Mouse (Mus musculus) embryonic facial prominence, embryonic 14.5 days (tissue): ENCODE measurements around the gene Hipk4. TPM values are rescaled to one million over a fixed set of nuclear protein-coding genes. Genes with fewer than 3 reads are reported as not detected.
A peak's percentile ranks its signal among the peaks of the same experiment; 100 is the strongest.

Experiments
- ATAC-seq: fragments of 200-750 bp; cut with Nextera tagmentation; 2 replicates; pipeline ENCODE4 v1.8.0; 2017; ENCODE audit warnings: low read depth, moderate number of reproducible peaks, moderate TSS enrichment
- DNase-seq: peaks from one replicate; pipeline ENCODE4 v3.0.0-alpha.2; 2015; ENCODE audit warnings: low spot score
- H3K27ac ChIP-seq: fragments of 300-500 bp; sonication (generic); replicated peaks from 2 replicates; pipeline ENCODE4 v1.5.1; 2014; ENCODE audit warnings: low read depth, mild to moderate bottlenecking, low read length, moderate library complexity
- H3K27me3 ChIP-seq: fragments of 300-500 bp; sonication (generic); replicated peaks from 2 replicates; pipeline ENCODE4 v1.6.1; 2014; ENCODE audit warnings: low read length; ENCODE audit not compliant: control insufficient read depth, insufficient read depth
- H3K36me3 ChIP-seq: fragments of 300-500 bp; sonication (generic); 2 replicates; pipeline ENCODE4 v1.6.1; 2014; ENCODE audit warnings: low read length, mixed read lengths; ENCODE audit not compliant: control insufficient read depth, insufficient read depth
- H3K4me1 ChIP-seq: fragments of 300-500 bp; sonication (generic); 2 replicates; pipeline ENCODE4 v1.6.1; 2014; ENCODE audit warnings: antibody characterized with exemption, low read length; ENCODE audit not compliant: control insufficient read depth, insufficient read depth
- H3K4me2 ChIP-seq: fragments of 300-500 bp; sonication (generic); 2 replicates; pipeline ENCODE4 v1.6.1; 2014; ENCODE audit warnings: low read depth, mild to moderate bottlenecking, low read length, moderate library complexity, mixed read lengths
- H3K4me3 ChIP-seq: fragments of 300-500 bp; sonication (generic); 2 replicates; pipeline ENCODE4 v1.5.1; 2014; ENCODE audit warnings: low read depth, mild to moderate bottlenecking, low read length
- H3K9ac ChIP-seq: fragments of 300-500 bp; sonication (generic); 2 replicates; pipeline ENCODE4 v1.6.1; 2014; ENCODE audit warnings: low read depth, mild to moderate bottlenecking, low read length, moderate library complexity, mixed read lengths
- H3K9me3 ChIP-seq: fragments of 300-500 bp; sonication (generic); 2 replicates; pipeline ENCODE4 v1.6.1; 2016; ENCODE audit warnings: low read length; ENCODE audit not compliant: control insufficient read depth
- WGBS: fragments of 180-500 bp; shearing (Covaris S2); extraction: QIAGEN DNeasy Blood & Tissue Kit; methylation state at CpG from one replicate; pipeline ENCODE4 v1.1.7; 2014; 5-methylcytosine and 5-hydroxymethylcytosine counted together
- polyA plus RNA-seq: library from polyadenylated mRNA; unstranded; fragments of >200 nt; fragmentation: Nextera tagmentation; extraction: Ambion mirVana; gene quantifications from 2 replicates; pipeline ENCODE4 v1.2.1, GENCODE M21; 2014

Hipk4 gene
- polyA plus RNA-seq, 1 experiment from 2014 or later = 0.54 TPM

- Histone ChIP-seq H3K9me3 (no peaks in the 10 kb centered on the region), H3K27ac (no peak overlapping the region), H3K4me2 (no peak overlapping the region), H3K4me1 (peaks cover 7% of the 10 kb centered on the region), H3K9ac (no peak overlapping the region), H3K4me3 (no peak overlapping the region), H3K36me3 (no peaks in the 10 kb centered on the region), H3K27me3 (no peaks in the 10 kb centered on the region)
- ATAC-seq (no peak), DNase-seq (no peak)
- 70% methylated on average over 6 of the region's 6 CpGs for WGBS
Observed at GRCm38 (mm10) chr7:27549597-27549996, 26.5 kb downstream of the Hipk4 start.

DNA sequence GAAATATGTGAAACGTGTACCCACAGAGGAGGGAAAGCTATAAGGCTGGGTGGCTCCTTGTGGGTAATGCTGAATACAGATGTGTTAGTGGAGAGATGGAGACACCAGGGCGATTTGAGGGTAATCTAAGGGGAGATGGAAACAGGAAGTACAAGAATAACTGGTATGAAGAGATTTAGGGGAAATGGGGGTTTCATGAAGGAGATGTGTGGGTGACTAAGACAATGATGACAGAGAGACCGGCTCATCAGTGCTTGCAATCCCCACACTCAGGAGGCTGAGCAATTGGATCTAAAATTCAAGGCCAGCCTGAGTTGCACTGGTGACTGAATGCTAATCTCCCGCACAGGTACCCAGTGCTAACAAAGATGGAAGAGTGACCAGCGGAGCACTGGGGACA is 29.0 kb downstream of the Hipk4 start:
- Histone ChIP-seq H3K27me3 (no peaks in the 10 kb centered on the region), H3K4me1 (peaks cover 7% of the 10 kb centered on the region), H3K4me2 (peak overlapping the region; percentile 87), H3K9ac (peak overlapping the region; percentile 85), H3K4me3 (peak overlapping the region; percentile 86), H3K36me3 (peaks cover 11% of the 10 kb centered on the region; the same call in 1 of the 2 replicates), H3K27ac (no peak overlapping the region), H3K9me3 (no peaks in the 10 kb centered on the region)
- ATAC-seq (no peak), DNase-seq (no peak)
- 48% methylated on average over 5 of the region's 5 CpGs for WGBS

- no peaks in the 10 kb centered on the region for H3K27me3 ChIP-seq
- WGBS = 0% methylated on average over 21 of the region's 41 CpGs
- peak within 1 kb of the TSS; percentile 86 for H3K4me3 ChIP-seq
- no peaks in the 10 kb centered on the region for H3K9me3 ChIP-seq
- DNase-seq (peak; percentile 99), ATAC-seq (peak; percentile 100)
- no peak within 1 kb of the TSS for H3K27ac ChIP-seq
- peak within 1 kb of the TSS; percentile 87 for H3K4me2 ChIP-seq
- peak within 1 kb of the TSS; percentile 85 for H3K9ac ChIP-seq
- H3K36me3 ChIP-seq = peaks cover 11% of the 10 kb centered on the region; the same call in 1 of the 2 replicates
- H3K4me1 ChIP-seq = peaks cover 7% of the 10 kb centered on the region
Observed at GRCm38 (mm10) chr7:27552931-27553513, 30.0 kb downstream of the Hipk4 start, which contains the start of the genes Pld3 and 2310022A10Rik. Gene Pld3, minus strand, starts transcription at chr7:27553218. Gene 2310022A10Rik, plus strand, starts transcription at chr7:27553233.

GRCm38 (mm10) chr7:27560291-27560887 is 37.3 kb downstream of the Hipk4 start:
- H3K9me3 ChIP-seq = no peaks in the 10 kb centered on the region
- no peak overlapping the region for H3K4me2 ChIP-seq
- peak overlapping the region; percentile 39 for H3K27ac ChIP-seq
- DNase-seq = peak; percentile 41
- ATAC-seq = peak; percentile 60
- 0 out of 2 replicates have a peak overlapping the region, but pooled peaks have one; percentile 19 for H3K9ac ChIP-seq
- H3K27me3 ChIP-seq = no peaks in the 10 kb centered on the region
- H3K4me3 ChIP-seq = no peak overlapping the region
- peaks cover 68% of the 10 kb centered on the region for H3K36me3 ChIP-seq
- 63% methylated on average over 8 of the region's 8 CpGs for WGBS
- no peaks in the 10 kb centered on the region for H3K4me1 ChIP-seq

- Histone ChIP-seq H3K9ac (no peak overlapping the region), H3K27ac (peak overlapping the region; percentile 39; the same call in 1 of the 2 replicates), H3K4me2 (no peak overlapping the region), H3K27me3 (no peaks in the 10 kb centered on the region), H3K4me1 (no peaks in the 10 kb centered on the region), H3K4me3 (no peak overlapping the region), H3K9me3 (no peaks in the 10 kb centered on the region), H3K36me3 (peaks cover 70% of the 10 kb centered on the region)
- DNase-seq (no peak), ATAC-seq (no peak)
- WGBS = 88% methylated on average over 1 of the region's 1 CpGs
Observed at GRCm38 (mm10) chr7:27560978-27561377, 37.9 kb downstream of the Hipk4 start.

DNA sequence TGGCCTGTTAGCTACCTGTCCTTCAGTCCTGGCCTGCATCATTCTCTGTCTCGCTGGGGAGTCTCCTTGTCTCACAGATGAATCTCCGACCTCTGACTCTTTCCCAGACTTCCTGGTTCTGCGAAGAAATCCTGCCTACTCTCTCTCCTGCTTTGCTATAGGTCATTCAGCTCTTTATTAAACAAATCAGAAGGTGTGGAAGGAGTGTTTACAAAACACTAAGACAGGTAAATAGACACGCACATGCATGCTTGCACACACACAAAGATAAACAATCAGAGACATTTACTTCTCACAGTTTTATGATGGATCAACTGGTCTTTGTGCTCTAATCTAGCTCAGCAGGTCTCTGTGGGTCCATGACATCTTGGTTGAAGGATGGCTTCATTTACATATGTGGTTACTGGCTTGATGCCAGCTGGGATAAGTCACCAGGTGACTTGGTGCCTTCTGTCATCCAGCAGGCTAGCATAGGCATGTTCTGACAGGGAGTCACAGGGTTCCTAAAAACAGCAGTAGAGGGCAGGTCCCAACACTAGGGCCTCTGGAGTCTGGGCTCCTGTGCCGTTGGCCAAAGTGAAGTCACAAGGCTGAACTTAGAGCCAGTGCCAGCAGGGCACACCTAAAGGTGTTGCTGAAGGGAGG is 46.6 kb downstream of the Hipk4 start:
- Histone ChIP-seq H3K9ac (no peak overlapping the region), H3K9me3 (no peaks in the 10 kb centered on the region), H3K4me3 (no peak overlapping the region), H3K27ac (no peak overlapping the region), H3K36me3 (peaks cover 79% of the 10 kb centered on the region), H3K4me2 (no peak overlapping the region), H3K27me3 (no peaks in the 10 kb centered on the region), H3K4me1 (no peaks in the 10 kb centered on the region)
- peak; percentile 64 for ATAC-seq
- 83% methylated on average over 5 of the region's 5 CpGs for WGBS
- peak; percentile 73 for DNase-seq

DNA sequence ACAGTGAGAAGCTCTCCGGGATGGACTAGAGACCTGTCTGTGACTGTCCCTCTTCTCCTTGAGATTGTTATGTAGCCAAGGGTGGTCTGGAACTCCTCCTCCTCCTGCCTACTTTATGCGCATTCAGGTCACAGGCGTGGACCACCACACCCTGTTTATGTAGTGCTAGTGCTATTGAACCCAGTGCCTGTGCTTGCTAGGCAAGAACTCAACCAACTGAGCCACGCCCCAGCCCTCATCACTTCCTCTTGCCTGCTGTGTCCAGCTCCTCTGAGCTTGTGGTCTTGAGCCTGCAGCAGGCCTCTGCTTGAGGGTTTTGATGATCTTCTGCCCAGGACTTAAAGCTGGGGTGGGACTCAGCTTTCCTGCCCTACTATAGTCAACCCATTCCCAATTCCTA is 49.1 kb downstream of the Hipk4 start:
- Histone ChIP-seq H3K4me3 (no peak overlapping the region), H3K36me3 (peaks cover 88% of the 10 kb centered on the region), H3K27ac (no peak overlapping the region), H3K4me1 (no peaks in the 10 kb centered on the region), H3K9ac (no peak overlapping the region), H3K9me3 (no peaks in the 10 kb centered on the region), H3K4me2 (no peak overlapping the region), H3K27me3 (no peaks in the 10 kb centered on the region)
- no peak for ATAC-seq
- WGBS = 89% methylated on average over 4 of the region's 4 CpGs
- DNase-seq = no peak

GRCm38 (mm10) chr7:27574124-27574880 is 51.2 kb downstream of the Hipk4 start:
- Histone ChIP-seq H3K9me3 (no peaks in the 10 kb centered on the region), H3K27ac (no peak overlapping the region), H3K36me3 (peaks cover 87% of the 10 kb centered on the region), H3K9ac (no peak overlapping the region), H3K4me1 (no peaks in the 10 kb centered on the region), H3K4me3 (no peak overlapping the region), H3K4me2 (no peak overlapping the region), H3K27me3 (no peaks in the 10 kb centered on the region)
- ATAC-seq = no peak
- DNase-seq = no peak
- 88% methylated on average over 14 of the region's 14 CpGs for WGBS
